ENCODE assay signal across 8 mouse cellular contexts in genomic region chr7:29280801-29281200, GRCm38 (mm10). TPM values are rescaled to one million over a fixed set of nuclear protein-coding genes. Genes with fewer than 3 reads are reported as not detected.
A peak's percentile ranks its signal among the peaks of the same experiment; 100 is the strongest.
DNase-seq lines count a peak whose midpoint lies in the region; ATAC-seq and TF ChIP-seq lines count a peak whose summit lies in the region.

No protein-coding gene starts in this region.

- peak overlapping the region; percentile 91 for H3K27ac ChIP-seq in testis, adult 2 months (ENCODE audit: control insufficient read depth, insufficient read depth, low read depth, low read length)
- no peak overlapping the region for H3K27ac ChIP-seq in limb, embryonic 15.5 days
- H3K27ac ChIP-seq in stomach, postnatal 0 days (replicated peaks): peak overlapping the region; percentile 97

- peak overlapping the region; percentile 99 for H3K4me2 ChIP-seq in limb, embryonic 15.5 days
- peak overlapping the region; percentile 86 for H3K4me2 ChIP-seq in stomach, postnatal 0 days (replicated peaks; ENCODE audit: low read depth)

- WGBS in limb, embryonic 15.5 days: 7% methylated on average over 13 of the region's 13 CpGs
- WGBS in stomach, postnatal 0 days: 15% methylated on average over 13 of the region's 13 CpGs

- ATAC-seq in limb, embryonic 15.5 days (ENCODE audit: insufficient number of reproducible peaks, low FRiP score, low TSS enrichment, low read depth): no peak
- peak; percentile 9; the same call in 1 of the 2 replicates for ATAC-seq in stomach, postnatal 0 days (ENCODE audit: low FRiP score, low TSS enrichment)

- DNase-seq in cerebellum, adult 9-11 months: peak; percentile 61
- DNase-seq in cerebellum, postnatal 4 days (ENCODE audit: low spot score in 2 of 2): no peak
- no peak for DNase-seq in testis, postnatal 10 days (ENCODE audit: low spot score)
- DNase-seq in stomach, postnatal 0 days (ENCODE audit: low spot score): no peak
- no peak for DNase-seq in left cerebral cortex, adult 18-20 months (ENCODE audit: low spot score in 2 of 2)
- DNase-seq in left cerebral cortex, postnatal 25 days (ENCODE audit: low spot score in 2 of 2): no peak

- intact Hi-C loops in left cerebral cortex, postnatal 25 days (cut with DNase I): no loop called here

- no peak for TF ChIP-seq POLR2A in testis, adult 2 months (IDR thresholded peaks at IDR 0.05; ENCODE audit: control insufficient read depth, low read depth, low read length)

- peak overlapping the region; percentile 95 for H3K4me3 ChIP-seq in testis, adult 2 months (ENCODE audit: control insufficient read depth, low read depth, low read length)
- peak overlapping the region; percentile 64 for H3K4me3 ChIP-seq in limb, embryonic 15.5 days
- peak overlapping the region; percentile 65 for H3K4me3 ChIP-seq in stomach, postnatal 0 days (ENCODE audit: low read depth, low read length)

- no peak for TF ChIP-seq CTCF in testis, adult 2 months (IDR thresholded peaks at IDR 0.05; ENCODE audit: control insufficient read depth, insufficient read depth, insufficient replicate concordance, low read depth, low read length)
- TF ChIP-seq CTCF in stomach, postnatal 0 days (IDR thresholded peaks at IDR 0.05; ENCODE audit: low read depth): no peak

- H3K27me3 ChIP-seq in testis, adult 2 months (ENCODE audit: control insufficient read depth, insufficient read depth, low read length): no peaks in the 10 kb centered on the region
- H3K27me3 ChIP-seq in limb, embryonic 15.5 days: peaks cover 22% of the 10 kb centered on the region
- 0 out of 2 replicates have a peak, but pooled peaks cover 2% of the 10 kb centered on the region for H3K27me3 ChIP-seq in stomach, postnatal 0 days (ENCODE audit: control insufficient read depth, insufficient read depth, low read length)

- no peaks in the 10 kb centered on the region for H3K36me3 ChIP-seq in testis, adult 2 months (ENCODE audit: control insufficient read depth, insufficient read depth, low read length)
- no peaks in the 10 kb centered on the region for H3K36me3 ChIP-seq in limb, embryonic 15.5 days
- no peaks in the 10 kb centered on the region for H3K36me3 ChIP-seq in stomach, postnatal 0 days (ENCODE audit: control insufficient read depth, insufficient read depth, low read length)

- no peaks in the 10 kb centered on the region for H3K9me3 ChIP-seq in limb, embryonic 15.5 days
- no peaks in the 10 kb centered on the region for H3K9me3 ChIP-seq in stomach, postnatal 0 days (ENCODE audit: control insufficient read depth, low read length)

- H3K4me1 ChIP-seq in testis, adult 2 months (ENCODE audit: control insufficient read depth, insufficient read depth, low read length): peaks cover 11% of the 10 kb centered on the region
- peaks cover 33% of the 10 kb centered on the region for H3K4me1 ChIP-seq in limb, embryonic 15.5 days
- no peaks in the 10 kb centered on the region; the same call in 1 of the 2 replicates for H3K4me1 ChIP-seq in stomach, postnatal 0 days (replicated peaks; ENCODE audit: control insufficient read depth, insufficient read depth)

- peak overlapping the region; percentile 57; the same call in 1 of the 2 replicates for H3K9ac ChIP-seq in limb, embryonic 15.5 days
- peak overlapping the region; percentile 90 for H3K9ac ChIP-seq in stomach, postnatal 0 days (ENCODE audit: low read length)

- TF ChIP-seq EP300 in stomach, postnatal 0 days (optimal IDR thresholded peaks at IDR 0.05): no peak

RNA-seq across cellular contexts. Expression of gene Spint2, which starts 0.9 kb away (rescaled TPM):
- 146 and 160 TPM in 2 replicates for polyA plus RNA-seq in testis, adult 2 months (2012; rRNA removed)
- polyA plus RNA-seq in limb, embryonic 15.5 days (2015; fragmentation: Nextera tagmentation; extraction: Ambion mirVana): 187 and 194 TPM in 2 replicates
- 638 and 692 TPM in 2 replicates for polyA plus RNA-seq in stomach, postnatal 0 days (2015; fragmentation: Nextera tagmentation; extraction: Ambion mirVana)
- 10 to 100 TPM; 27.6 to 33.5 TPM for total RNA-seq in left cerebral cortex, adult 18-20 months (2021)
- total RNA-seq in left cerebral cortex, postnatal 25 days (2021): 10 to 100 TPM; 21.1 to 24.4 TPM

RNA-seq across cellular contexts. Expression of gene Ppp1r14a, which starts 8.3 kb away (rescaled TPM):
- polyA plus RNA-seq in testis, adult 2 months (2012; rRNA removed): 11.3 and 11.9 TPM in 2 replicates
- polyA plus RNA-seq in limb, embryonic 15.5 days (2015; fragmentation: Nextera tagmentation; extraction: Ambion mirVana): 15.5 and 16.9 TPM in 2 replicates
- polyA plus RNA-seq in stomach, postnatal 0 days (2015; fragmentation: Nextera tagmentation; extraction: Ambion mirVana): 53.3 and 64.8 TPM in 2 replicates
- total RNA-seq in left cerebral cortex, adult 18-20 months (2021): 10 to 100 TPM; 16.8 to 18.3 TPM
- total RNA-seq in left cerebral cortex, postnatal 25 days (2021): 10 to 100 TPM; 13.6 to 14.2 TPM

RNA-seq across cellular contexts. Expression of gene Dpf1, which starts 22.9 kb away (rescaled TPM):
- polyA plus RNA-seq in testis, adult 2 months (2012; rRNA removed): 8.0 and 8.6 TPM in 2 replicates
- polyA plus RNA-seq in limb, embryonic 15.5 days (2015; fragmentation: Nextera tagmentation; extraction: Ambion mirVana): 13.1 and 15.9 TPM in 2 replicates
- polyA plus RNA-seq in stomach, postnatal 0 days (2015; fragmentation: Nextera tagmentation; extraction: Ambion mirVana): 1.9 TPM in 2 replicates
- total RNA-seq in left cerebral cortex, adult 18-20 months (2021): 100 to 1,000 TPM; 107 to 120 TPM
- 100 to 1,000 TPM; 110 to 115 TPM for total RNA-seq in left cerebral cortex, postnatal 25 days (2021)

RNA-seq across cellular contexts. Expression of gene 2200002D01Rik, which starts 32.5 kb away (rescaled TPM):
- polyA plus RNA-seq in testis, adult 2 months (2012; rRNA removed): 0.15 and 0.29 TPM in 2 replicates
- polyA plus RNA-seq in limb, embryonic 15.5 days (2015; fragmentation: Nextera tagmentation; extraction: Ambion mirVana): 13.0 and 14.2 TPM in 2 replicates
- 192 and 201 TPM in 2 replicates for polyA plus RNA-seq in stomach, postnatal 0 days (2015; fragmentation: Nextera tagmentation; extraction: Ambion mirVana)
- under 1 TPM; 0.65 to 0.98 TPM for total RNA-seq in left cerebral cortex, adult 18-20 months (2021)
- total RNA-seq in left cerebral cortex, postnatal 25 days (2021): not detected

RNA-seq across cellular contexts. Expression of gene Yif1b, which starts 42.7 kb away (rescaled TPM):
- 321 and 371 TPM in 2 replicates for polyA plus RNA-seq in testis, adult 2 months (2012; rRNA removed)
- 137 and 141 TPM in 2 replicates for polyA plus RNA-seq in limb, embryonic 15.5 days (2015; fragmentation: Nextera tagmentation; extraction: Ambion mirVana)
- polyA plus RNA-seq in stomach, postnatal 0 days (2015; fragmentation: Nextera tagmentation; extraction: Ambion mirVana): 62.8 and 74.1 TPM in 2 replicates
- total RNA-seq in left cerebral cortex, adult 18-20 months (2021): 10 to 100 TPM; 51.7 to 52.4 TPM
- total RNA-seq in left cerebral cortex, postnatal 25 days (2021): 10 to 100 TPM; 48.5 to 52.0 TPM
